Mouse (Mus musculus): ENCODE measurements around the gene Nckap1l.
"Not testable (repeated sequence)": the region's sequence is repeated elsewhere in the genome, so short reads cannot be mapped to it uniquely, and the experiment has no call there.

Nckap1l gene

DNA sequence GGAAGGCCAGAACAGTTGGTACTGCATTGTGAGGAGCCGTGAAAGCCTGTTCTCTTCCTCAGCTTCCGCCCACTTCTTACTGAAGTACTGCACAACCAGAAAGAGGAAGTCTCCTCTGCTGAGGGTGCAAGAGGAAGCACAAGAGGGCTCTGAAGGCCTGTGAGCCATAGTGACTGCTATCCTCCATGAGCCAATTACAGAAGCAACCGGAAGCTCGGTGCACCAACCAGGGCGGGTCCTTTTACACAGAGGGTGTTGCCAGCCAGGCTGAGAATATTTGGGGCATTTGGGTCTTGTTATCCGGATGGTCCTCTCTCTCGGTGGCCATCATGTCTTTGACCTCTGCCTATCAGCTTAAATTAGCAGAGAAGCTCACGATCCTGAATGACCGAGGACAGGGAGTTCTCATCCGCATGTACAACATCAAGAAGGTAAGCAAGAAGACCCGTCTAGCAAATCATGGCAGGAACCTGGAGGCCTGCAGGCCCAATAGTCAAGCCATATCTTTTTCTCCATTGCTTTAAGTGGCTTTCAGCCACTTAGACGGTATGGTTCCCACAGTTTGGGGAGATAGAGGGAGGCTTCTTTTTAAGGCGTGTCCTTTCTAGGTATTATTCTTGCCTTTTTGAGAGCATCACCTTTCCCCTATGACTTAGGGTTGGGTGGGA, at the start of gene Nckap1l:
TSS of gene Nckap1l (plus strand) at position 244 of the 668 bp plus-strand sequence.
- DNase-seq (ENCODE audit: low spot score), result no peak

DNA sequence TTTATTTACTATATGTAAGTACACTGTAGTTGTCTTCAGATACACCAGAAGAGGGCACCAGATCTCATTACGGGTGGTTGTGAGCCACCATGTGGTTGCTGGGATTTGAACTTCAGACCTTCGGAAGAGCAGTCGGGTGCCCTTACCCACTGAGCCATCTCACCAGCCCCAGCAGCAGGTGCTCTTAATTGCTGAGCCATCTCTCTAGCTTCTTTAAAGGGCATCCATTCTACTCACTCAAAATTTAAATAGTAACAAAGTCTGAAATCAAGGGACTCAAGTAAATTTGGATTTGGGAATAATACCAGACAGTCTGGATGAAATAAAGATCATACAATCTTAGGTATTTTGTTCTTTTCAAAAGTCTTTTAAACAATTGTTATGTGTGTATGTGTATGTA, 48.0 kb upstream of the Nckap1l start:
- DNase-seq (ENCODE audit: low spot score), result not testable (repeated sequence)

DNA sequence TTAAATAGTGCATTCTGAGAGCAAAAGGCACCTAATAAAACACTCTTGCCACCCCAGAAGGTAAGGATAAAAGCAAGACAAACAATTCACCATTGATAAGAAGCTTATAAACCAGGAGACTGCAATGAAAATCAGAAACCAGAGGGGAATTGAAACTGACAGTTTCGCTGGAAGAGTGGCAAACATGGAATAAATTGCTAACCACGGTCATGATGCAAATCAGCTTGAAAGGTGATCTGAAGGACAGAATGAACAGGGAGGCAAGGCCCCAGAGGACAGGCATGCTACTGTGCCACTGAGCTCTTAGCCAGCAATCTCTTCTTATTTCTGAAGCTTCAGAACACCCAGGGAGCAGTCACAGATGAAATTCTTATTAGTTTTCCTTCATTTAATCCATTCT, 26.6 kb upstream of the Nckap1l start:
- no peak for DNase-seq (ENCODE audit: low spot score)

DNA sequence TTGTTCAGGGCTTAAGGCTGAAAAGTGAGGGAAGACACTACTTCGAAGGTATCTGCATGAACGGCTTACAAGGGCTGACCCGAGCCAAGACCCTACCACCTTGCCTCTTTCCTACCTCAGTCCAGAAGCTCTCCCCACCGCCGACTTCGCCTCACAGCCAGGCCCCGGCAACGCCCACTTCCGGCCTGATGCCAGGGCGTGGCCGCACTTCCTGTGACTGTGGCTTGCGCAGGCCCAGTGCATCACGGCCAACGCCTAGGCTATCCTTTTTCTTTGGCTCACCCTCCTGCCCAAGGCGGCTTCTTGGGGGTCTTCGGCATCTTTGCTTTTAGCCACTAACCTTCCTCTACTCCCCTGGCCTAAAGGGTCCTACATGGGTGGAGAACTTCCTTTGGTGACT, 23.4 kb upstream of the Nckap1l start, which contains the start of gene Gtsf1:
TSS of gene Gtsf1 (minus strand) at position 230 of the 400 bp plus-strand sequence.
- DNase-seq (ENCODE audit: low spot score), result no peak

DNA sequence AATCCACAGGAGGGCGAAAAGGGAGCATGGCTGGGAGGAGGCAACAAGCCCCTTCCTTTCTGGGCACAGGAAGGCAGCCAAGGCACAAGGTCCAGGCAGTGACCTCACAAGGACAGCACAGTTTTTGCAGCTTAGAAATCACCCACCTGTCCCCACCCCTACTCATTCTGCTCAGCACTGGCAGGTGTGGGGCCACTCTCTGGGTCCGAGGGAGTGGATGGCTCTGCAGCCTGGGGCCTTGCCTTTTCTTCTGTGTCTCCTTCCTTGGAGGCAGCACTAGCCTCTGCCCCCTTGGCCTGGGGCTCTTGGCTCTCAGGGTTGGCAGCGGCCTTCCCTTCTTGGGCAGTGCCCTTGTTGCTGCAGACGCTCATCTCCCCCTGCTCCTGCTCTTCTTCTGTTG, 7.6 kb upstream of the Nckap1l start:
- not testable (repeated sequence) for DNase-seq (ENCODE audit: low spot score)

DNA sequence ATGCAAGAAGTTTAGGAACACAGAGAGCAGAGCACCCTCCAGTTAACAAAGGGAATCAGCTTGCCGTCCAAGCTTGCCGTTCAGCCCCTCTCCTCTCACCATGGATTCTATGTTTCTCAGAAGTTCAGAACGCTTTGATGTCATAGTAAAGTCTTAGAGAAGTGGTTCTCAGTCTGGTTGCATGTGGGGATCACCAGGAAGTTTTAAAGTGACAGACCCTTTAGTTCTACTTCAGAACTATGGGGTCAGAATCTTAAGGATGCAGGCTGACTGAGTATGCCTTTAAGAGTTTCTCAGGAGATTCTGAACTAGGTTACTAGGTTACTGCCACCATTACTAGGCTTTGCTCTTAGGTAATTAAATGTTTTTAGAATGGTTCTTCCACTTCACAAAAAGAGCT, 5.2 kb upstream of the Nckap1l start, which contains the start of gene Gtsf2:
TSS of gene Gtsf2 (minus strand) at position 101 of the 400 bp plus-strand sequence.
- no peak for DNase-seq (ENCODE audit: low spot score)

DNA sequence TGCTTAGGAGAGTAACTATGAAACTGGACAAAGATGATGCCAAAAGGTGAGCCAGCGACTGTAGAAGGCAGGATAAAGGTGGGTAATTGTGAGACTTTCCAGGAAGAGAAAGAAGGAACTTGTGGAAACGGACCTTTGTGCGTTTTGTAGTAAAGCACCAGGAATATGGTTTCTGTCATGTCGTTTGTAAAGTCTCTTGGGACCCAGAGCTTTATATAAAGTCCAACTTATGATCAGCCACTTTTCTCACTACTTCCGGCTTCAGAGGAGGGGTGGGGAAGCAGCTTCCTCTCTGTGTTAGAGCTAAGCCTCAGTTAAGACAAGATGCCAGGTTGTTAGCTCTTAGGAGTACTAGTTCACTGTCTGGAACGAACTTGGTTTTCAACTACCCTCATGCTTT, 855 bp downstream of the Nckap1l start:
- no peak for DNase-seq (ENCODE audit: low spot score)

DNA sequence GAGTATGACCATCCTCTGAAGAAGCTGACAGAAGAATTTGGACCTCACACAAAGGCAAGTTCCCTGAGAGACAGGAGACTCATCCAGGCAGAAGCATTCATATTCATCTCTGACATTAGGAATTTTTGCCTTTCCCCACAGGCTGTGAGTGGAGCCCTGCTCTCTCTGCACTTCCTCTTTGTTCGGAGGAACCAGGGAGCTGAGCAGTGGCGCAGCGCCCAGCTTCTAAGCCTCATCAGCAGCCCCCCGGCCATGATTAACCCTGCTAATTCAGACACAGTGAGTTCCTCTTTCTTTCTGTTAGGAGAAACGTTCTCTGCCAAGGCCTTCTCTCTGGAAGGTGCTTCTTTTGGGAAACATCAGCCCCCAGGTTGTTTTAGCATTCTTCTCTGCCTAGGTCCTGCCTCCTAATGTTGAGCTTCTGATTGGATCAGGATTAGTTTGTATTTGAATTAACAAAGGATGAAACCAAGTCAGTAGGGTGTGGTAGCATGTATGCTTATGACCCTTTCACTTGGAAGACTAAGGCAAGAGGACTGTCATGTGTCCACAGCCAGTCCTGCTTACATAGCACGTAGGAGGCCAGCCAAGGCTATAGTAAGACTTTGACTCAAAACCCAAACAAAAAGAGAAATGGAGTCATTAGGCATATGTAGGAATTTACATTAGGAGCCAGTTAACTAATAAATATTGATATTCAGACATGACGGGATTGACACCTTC, 9.1 kb downstream of the Nckap1l start:
- DNase-seq (ENCODE audit: low spot score), result no peak

DNA sequence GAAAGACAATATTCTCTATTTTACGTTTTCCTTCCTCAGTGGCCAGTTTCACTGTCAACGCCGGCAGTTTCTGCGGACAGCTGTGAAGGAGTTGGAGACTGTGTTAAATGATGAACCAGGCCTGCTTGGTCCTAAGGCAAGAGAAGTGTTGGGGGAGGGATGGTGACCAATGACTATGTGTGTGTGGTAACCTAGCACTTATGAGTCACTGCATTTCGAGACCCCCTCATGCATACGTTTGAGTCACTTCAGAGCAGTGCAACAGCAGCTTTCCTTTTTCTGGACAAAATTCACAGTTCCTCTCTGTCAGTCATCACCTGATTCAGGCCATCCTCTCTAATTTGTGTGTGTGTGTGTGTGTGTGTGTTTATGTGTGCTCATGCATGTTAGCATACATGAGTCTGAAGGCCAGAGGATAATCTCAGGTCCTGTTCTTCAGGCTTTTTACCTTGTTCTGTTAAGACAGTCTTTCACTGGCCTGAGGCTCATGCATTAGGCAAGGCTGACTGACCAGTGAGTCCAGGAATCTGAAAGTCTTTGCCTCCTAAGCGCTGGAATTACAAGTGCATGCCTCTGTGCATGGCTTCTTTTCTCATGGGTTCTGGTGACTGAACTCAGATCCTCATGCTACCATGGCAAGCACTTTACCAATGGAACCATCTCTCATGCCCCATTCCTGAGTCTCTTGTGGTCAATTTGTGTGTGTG, 18.0 kb downstream of the Nckap1l start:
- no peak for DNase-seq (ENCODE audit: low spot score)

DNA sequence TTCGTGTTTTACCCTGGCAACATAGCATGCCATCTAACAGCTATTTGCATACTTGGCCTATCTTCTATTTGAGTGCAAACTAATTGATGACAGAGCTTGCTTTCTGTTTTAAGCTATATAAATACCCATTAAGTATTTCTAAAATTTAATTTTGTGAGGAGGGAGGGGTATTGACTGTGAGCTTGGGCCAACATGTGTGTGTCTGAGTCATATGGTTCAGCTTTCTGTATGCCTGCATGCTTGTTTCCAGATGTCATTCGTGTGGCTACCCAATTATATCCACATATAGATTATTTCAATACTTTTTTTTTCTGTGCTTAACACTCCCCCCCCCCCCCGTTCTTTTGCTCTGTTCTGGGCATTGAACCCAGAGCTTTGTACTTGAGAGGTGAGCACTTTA, 18.7 kb downstream of the Nckap1l start:
- DNase-seq (ENCODE audit: low spot score), result no peak

DNA sequence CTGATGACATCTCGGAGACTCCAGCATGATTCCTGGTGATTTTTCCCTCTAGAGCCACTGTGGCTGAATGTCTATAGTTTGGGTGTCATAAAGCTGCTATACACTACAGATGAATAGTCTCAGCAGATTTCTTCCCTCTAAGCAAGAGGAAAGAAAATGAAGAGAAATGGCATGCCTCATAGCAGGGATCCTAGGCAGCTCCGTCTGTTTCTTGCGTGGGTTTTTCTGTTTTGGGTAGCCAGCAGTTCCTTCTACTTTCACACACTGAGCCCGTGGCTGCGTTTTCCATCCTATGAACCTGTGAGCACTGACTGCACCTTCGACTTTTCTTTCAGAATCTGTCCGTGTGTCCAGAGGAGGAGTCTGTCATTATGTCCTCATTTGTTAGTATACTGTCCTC, 19.6 kb downstream of the Nckap1l start:
- no peak for DNase-seq (ENCODE audit: low spot score)

DNA sequence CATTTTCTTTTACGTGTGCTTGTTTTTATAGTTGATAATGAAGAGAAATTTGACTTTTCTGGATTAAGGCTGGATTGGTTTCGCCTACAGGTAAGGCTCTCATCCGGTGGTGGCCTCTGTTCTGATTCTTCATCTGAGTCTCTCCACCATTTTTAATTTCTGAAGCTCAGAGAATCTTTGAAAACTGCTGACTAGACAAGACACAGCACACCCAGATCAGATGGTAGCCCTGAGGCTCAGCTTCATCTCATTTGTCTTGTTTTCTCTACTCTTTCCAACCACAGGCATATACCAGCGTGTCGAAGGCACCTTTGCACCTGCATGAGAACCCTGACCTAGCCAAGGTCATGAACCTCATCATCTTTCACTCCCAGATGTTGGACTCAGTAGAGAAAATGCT, 20.2 kb downstream of the Nckap1l start:
- DNase-seq (ENCODE audit: low spot score), result no peak

DNA sequence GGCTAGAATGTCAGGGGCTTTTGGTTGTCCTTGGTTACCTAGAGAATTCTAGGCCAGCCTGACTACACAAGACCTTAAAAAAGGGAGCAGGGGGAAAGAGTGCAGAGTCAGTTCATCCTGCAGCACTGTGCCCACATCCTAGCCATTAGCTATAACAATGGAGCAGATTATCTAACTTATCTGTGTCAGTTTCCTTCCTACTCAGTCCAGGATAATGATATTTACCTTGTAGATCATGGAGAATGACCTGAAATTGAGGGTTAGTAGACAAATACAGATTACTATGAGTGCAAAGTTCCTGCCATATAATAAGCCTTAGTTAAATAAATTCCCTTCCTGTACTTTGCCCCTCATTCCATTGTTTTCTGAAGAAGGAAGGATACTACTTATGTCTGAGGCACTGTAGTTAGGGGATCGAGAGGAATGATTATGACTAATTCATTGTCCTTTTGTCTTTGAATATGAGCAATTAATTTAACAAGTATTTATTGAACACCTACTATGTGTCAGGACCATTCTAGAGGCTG, 25.5 kb downstream of the Nckap1l start:
- no peak for DNase-seq (ENCODE audit: low spot score)

DNA sequence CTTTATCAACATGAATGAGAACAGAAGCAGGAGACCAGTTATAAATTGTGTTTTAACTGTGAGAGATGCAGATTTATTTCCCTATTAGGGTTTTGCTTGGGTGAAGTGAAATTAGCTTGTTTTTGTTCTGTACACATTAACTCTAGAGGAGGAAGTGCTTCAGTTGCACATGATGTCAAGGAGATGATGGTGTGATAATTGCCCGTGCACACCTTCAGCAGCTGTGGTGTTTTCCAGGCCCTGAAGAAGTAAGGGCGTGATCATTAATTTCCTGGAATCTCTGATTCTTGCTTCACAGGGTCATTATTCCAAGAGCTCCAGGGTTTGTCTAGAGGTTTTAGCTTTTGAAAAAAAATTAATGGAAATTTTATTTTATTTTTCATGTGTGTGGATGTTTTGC, 26.5 kb downstream of the Nckap1l start:
- DNase-seq (ENCODE audit: low spot score), result no peak

DNA sequence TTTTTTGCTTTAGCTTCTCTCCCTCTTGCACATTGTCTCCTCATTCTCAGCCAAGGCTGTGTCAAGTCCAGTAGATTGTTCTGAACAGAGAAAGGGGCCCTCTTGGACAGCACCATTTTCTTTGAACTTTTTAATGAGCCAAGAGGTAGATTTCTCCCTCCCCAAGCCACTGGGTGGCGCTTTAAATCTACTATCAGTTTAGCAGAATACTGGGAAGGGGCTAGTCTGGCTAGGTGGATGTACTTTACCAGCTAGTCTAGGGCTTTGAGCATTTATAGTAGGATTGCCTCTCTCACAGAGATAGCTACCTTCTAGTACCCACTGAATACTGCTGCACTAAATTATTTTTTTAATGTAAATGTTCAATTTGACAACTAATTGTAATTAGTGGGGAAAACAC, 28.9 kb downstream of the Nckap1l start:
- DNase-seq (ENCODE audit: low spot score), result peak; percentile 87

DNA sequence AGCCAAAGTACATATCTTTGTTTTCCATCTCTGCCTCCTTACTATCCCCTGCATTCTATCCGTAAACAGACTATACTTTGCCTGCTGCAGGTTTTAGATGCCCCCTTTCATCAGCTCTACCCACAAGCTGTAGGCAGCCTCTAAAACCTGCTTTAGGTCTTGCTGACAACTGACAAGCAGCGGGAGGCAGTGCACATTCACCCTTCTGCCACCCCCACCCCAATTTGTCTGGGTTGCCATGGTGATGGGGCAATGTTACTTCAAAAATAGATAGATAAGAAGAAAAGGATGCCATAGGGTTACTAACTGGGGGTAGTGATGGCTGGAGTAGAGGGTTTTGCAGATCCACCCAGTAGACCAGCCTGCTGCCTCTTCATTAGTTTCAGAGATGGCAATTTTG, 30.9 kb downstream of the Nckap1l start:
- no peak for DNase-seq (ENCODE audit: low spot score)

DNA sequence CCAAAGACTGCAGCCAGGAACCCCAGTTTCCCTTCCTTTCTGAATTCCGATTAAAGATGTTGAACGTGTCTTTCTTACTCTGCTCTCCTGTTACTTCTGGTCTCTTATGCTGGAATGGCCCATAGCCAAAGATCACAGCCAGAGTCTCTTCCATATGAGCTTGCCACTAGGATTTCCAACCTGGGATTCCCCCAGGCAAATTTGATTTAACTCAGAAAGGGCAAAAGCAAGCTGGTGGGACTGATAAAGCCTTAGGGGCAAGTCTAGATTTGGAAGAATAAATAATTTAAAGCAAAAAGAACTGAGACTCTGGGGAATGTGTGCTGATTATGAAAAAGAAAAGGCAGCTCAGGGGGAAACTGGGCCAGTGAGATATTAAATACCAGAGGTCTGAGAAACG, 31.5 kb downstream of the Nckap1l start:
- no peak for DNase-seq (ENCODE audit: low spot score)

DNA sequence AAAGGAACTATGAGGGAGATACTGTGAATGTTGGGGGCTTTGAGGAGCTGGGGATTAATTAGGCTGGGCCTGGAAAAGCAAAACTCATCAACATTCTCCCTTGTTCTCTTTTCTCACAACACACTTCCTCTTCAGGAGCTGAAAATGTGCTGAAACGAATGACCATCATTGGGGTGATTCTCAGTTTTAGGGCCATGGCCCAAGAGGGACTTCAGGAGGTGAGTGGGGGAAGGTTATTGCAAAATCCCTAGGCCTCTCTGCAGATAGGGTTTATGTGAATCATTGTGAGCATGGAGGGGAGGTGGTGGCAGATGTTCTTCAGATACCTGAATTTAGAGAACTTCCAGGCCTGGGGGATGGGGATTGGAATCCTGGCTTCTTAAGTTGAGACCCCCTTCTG, 33.1 kb downstream of the Nckap1l start:
- no peak for DNase-seq (ENCODE audit: low spot score)

DNA sequence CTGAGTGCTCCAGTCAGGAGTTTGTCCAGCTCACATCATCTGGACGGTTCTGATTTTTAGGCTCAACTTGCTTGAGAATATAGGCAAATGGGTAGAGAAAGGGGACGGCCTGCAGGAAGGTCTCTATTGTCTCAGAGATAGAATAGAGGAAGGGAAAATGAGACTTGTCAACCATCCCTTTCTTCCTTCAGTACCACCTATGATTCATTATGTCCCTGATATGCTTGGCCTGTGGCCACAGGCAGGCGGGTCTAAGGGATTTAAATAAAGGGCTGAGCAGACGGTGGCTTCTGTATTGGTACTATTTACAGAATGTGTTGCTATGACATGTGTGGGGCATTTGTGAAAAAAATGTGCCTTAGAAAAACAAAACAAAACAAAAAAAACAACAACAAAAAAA, 34.7 kb downstream of the Nckap1l start:
- no peak for DNase-seq (ENCODE audit: low spot score)

DNA sequence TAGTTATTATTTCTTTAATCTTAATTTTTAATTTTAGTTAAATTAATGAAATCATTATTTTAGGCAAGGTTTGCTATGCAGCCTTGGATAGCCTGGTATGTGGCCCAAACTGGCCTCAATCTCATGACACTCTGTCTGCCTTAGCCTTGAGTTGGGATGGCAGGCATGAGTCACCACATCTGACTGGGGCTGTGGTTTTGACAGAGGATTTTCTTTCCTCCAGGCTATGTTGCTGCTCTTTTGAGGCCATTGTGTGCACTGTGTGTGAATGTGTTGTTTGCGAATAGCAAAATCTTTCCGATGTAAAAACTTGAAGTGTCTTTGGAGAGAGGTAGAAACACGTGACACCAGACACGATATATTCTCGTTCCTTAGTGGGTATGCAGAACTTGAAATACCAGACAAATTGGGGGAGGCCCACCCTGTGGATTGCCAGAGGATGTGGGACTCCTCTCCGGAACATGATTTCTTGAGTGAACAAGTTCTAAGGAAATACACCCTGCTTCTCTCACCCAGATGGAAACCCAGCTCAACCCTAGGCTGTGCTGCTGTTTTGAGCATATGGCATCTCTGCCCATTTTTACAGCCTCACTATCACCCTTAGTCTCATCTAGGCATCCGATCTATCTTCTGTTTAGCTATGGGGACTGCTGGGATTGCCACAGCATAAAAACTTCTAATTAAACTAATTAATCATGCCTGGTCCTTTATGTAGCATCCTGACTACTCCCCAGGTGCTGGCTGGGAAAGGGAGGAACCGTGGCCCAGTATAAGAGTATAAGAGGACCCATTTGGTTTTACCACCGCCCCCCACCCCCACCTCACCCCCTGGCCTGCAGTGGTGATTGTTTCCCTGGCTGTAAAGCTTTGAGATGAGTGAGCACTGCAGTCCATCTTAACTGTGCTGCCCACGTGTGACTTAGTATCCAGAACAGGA, 42.9 kb downstream of the Nckap1l start:
- DNase-seq (ENCODE audit: low spot score), result no peak

DNA sequence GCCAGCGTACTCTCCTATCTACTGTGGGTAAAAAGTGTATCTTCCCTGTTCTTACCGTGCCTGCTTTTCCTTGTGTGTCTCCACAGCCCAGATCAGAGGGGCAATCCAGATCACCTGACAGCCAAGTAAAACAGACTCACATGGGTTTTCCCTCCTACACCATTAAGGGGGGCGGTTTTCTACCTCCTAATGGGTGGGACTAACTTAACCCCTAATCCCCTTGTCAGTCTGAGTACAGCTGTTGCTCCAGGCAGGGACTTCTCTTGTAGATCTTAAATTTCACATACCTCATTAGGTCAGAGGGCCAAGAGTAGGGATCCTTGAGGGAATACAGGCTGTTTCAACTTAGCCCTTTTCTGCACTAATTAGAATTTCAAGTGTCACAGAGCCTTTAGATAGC, 44.6 kb downstream of the Nckap1l start:
- DNase-seq (ENCODE audit: low spot score), result peak; percentile 63

DNA sequence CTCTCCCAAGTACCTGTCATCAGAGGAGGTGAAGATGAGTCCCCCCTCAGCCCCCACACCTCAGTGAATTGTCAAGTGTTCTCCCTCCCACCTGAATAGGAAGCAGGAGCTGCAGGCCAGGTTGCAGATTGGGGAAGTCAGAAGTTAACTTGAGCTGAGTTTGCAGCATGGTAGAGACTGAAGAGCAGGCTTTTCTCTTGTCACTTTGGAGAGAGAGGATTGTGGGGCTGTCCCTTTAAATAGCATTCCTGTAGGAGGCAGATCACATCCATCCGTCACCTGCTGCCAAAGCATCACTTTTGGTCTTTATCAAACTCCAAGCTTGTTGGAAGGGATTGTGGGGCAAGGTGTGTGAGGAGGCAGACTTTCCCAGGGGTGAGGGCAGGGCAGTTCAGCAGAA, 47.1 kb downstream of the Nckap1l start:
- DNase-seq (ENCODE audit: low spot score), result no peak

All from embryo, embryonic 10.5 days (tissue).